In the genomic region with DNA sequence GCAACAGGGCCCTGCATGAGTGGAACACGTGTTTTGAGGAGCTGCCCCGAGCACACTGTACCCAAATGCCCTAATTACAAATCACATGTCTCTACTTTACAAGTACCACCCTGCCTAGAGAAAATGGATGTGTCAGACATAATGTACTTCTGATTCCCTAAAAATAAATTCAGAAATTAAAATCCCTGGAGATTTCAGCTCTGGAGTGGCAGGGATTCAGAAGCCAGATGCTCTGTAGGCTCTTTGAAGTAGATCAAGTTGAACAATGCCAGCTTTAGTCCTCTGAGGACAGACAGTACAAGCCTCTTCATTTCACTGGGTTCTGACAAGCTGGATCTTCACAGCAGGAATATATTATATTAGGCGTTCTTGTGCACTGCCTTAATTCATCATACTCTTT, we compare ENCODE assay signal across 19 mouse cellular contexts.
DNase-seq lines count a peak whose midpoint lies in the region; ATAC-seq lines count a peak whose summit lies in the region.
"Had no signal": no experiment of that assay in that cellular context is flagged by ENCODE, and none has a peak within 500 bp of the region (broad histone marks: within the 10 kb centered on the region; RNA-seq: fewer than 3 reads in every experiment).

No protein-coding gene starts in this region.

- peak; percentile 92 for ATAC-seq in frontal cortex, adult (ENCODE audit: low TSS enrichment)
- ATAC-seq: Patski had no signal

- no peak for DNase-seq in frontal cortex, postnatal 10 days (ENCODE audit: low spot score in 2 of 2)
- DNase-seq in layer of hippocampus, adult 8-10 months (ENCODE audit: low spot score in 2 of 2), result peak; percentile 21 to 22
- DNase-seq in layer of hippocampus, postnatal 10 days (ENCODE audit: low spot score in 2 of 2), result no peak
- peak; percentile 68 for DNase-seq in right cerebral cortex, adult 18-20 months
- DNase-seq in right cerebral cortex, postnatal 14 days, result no peak
- no peak for DNase-seq in gastrocnemius, postnatal 10 days
- DNase-seq: adrenal gland, postnatal 36 days; cerebellum, adult 18-20 months; cerebellum, postnatal 14 days; gastrocnemius, postnatal 36 days; heart, adult 2 months; heart, postnatal 14 days; kidney, adult 11 months; kidney, postnatal 4 days; liver; lung, postnatal 4 days; thymus, postnatal 14 days had no signal

Comparison
In these comparisons a context has a peak if more than half of its experiments do, and no peak if none do; other contexts are left out.
1. DNase-seq: peak in layer of hippocampus, adult 8-10 months (2 of 2) and right cerebral cortex, adult 18-20 months (single experiment); none in frontal cortex, postnatal 10 days (0 of 2), layer of hippocampus, postnatal 10 days (0 of 2), right cerebral cortex, postnatal 14 days (single experiment) and gastrocnemius, postnatal 10 days (single experiment).